Mouse (Mus musculus) spleen, postnatal 10 days (tissue): ENCODE measurements around the gene Kcne1.

Source experiments
- DNase-seq, 2 experiments: peaks; one replicate each; pipeline ENCODE4 v3.0.0; 2021 to 2022; ENCODE audit warnings: low spot score in 2 of 2

Kcne1 gene

DNA sequence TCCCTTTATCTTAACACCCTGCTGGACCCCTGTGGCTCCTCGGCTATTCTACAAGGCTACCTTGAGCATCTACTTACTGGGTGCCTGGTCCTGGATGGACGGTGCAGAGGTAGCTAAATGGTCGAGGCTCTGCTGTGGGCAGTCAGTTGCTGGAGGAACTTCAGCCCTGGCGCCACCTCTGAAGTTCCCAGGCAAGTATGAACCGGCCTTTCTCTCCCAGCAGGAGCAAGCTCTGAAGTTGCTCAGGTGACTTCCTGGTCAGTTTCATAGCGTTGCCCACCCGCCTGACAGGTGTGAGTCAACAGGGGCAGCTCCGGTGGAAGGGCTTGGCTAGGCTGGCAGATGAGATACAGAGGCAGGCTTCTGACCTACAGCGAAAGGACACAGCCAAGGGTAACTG lies at the start of gene Kcne1:
Gene Kcne1 (minus strand): TSS at position 240 of the 400 bp plus-strand sequence.
- DNase-seq: no peak

DNA sequence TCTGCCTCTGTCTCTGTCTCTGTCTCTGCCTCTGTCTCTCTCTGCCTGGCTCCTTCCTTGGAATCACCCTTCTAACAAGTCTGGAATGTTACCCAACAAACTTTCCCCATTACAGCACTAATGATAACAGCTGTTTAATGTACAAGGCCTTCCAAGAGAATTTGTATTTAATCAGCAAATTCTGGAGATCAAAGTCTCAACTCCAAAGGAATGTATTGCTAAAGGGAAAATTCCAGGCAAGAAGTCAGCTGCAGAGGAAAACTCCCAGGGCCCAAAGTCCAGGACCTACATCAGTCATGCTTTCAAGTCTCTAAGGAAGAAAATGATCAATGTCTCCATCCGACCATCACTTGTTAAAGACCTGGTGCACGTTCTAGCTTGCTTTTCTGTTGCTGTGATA lies 48.6 kb upstream of the Kcne1 start:
- no peak for DNase-seq

DNA sequence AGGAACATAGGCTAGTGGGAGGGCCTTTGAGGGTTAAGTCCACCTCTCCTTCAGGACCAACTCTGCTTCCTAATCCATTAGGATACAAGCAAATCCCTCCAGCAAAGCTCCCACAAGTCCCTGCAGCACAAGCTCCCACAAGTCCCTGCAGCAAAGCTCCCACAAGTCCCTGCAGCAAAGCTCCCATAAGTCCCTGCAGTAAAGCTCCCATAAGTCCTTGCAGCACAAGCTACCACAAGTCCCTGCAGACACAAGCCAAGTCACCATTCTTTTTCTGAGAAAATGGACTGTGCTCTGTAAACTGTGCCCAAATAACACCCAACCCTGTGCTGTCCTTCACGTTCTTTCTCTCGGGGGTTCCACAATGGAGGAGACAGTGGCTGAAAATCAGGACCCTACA lies 44.9 kb upstream of the Kcne1 start:
- DNase-seq: no peak

DNA sequence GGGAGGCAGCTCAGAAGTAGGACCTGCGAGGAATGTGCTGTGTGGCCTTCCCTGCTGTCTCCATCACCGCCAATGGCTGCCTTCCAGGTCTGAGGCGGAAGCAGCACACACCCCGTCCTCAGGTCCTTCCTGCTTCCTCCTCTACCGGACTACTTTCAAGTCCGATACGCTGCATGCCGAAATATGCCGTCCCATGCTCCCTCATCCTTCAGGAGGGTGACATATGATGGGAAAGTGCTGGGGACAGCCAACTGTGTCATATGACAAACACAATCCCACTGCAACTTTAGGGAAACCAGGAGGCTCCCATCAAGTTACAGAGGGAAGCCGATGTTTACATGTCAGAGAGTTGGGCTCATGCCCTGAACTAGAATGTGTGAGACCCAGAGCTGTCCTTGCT lies 43.8 kb upstream of the Kcne1 start:
- DNase-seq: no peak

DNA sequence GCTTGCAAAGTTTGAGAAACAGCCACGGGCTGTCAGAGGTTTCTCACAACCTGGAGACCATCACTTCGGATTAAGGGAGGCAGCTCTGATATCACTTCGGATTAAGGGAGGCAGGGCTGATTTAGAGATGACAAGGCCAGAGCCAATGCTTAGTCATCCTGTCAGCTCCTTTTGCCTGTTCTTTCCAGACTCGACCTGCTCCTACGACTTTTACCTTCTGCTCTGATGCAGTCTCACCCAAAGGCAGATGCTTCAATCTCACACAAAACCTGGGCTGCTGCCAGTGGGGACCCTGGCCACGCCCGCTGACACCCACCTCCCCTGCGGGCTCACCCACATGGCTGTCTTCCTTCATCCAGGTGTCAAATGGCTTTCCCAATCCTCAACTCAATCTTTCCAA lies 42.9 kb upstream of the Kcne1 start:
- no peak for DNase-seq

DNA sequence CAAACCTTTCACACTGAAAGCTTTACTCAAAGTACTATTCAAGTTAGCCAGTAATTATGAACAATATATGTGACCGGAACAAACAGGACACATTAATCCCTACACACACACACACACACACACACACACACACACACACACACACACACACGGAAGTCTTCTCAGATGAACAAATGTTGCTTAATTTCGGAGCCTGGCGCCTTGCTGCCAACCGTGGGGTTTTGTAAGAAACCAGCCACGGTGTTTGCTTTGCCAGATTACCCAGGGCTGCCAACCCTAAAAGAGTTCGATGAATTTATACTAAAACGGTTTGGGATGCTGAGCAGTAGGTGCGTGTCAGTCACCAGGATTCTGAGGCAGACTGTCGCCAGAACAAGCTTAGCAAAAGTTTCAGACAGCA lies 41.9 kb upstream of the Kcne1 start:
- DNase-seq: no peak

DNA sequence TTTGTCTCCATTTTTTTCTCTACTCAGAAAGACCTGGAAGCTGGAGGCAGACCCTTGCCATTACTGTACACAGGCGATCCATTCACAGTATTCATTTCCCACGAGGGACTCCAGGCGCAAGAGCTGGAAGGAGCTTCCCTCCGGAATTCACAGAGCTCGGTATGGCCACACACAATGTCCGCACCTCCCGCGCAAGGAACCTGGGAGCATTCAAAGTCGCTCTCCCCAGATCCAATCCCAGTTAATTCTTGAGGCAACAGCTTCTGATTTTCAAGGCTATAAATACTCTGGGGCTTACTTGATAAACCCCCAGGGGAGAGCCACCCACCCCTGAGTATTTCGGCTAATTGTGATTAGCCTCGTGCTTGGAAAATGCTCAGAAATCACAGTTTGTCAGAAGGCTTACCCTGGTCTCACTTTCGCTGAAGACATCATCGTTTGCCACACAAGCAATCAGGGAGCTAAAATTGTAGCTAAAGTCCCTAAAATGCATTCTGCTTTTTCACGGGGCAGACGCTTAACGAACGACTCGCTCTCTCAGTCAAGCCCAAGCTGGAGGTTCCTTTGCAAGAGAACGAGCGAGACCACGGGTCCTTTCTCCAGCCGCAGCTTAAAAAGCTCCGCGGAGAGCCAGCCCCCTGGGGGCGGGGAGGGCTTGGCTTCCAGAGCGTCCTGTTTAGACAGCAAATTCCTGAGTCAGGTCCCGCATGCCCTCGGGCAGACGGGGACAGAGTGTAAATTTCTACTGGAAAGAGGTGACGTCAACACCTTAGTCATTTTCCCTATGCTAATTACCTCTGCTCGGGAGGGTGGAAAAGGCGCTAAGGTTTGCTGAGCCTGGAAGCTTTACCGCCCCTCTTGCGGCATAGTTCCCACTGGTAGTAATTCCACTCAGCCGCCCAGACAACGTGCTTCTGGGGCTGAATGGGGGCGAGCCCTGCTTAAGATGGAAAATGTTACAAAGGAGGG lies 40.5 kb upstream of the Kcne1 start:
- peak in 1 of 2 experiments; percentile 47 for DNase-seq

DNA sequence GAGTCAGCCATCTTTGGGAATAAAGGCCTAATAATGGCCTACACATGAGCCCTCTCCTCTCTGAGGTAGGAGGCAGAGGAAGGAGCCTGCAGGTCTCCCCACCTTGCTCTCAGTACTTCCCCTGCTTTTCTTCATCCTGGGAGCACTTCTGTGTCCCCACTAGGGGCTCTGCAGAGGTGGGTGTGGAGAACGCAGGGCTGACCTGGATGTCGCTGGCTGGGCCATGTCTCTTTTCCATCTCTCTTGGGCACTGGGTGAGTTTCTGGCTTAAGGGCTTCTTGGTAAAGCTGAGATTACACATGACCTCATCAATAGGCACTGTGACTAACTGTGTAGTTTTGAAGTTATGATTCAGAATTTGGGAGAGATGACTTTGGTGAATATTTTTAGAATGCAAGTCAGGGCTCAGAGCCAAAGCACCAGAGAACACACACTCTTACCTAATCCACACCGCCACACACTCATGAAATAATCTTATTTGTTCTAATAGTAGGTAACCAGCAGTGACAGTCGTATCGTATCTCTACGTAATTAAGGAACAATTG lies 39.4 kb upstream of the Kcne1 start:
- DNase-seq: no peak

DNA sequence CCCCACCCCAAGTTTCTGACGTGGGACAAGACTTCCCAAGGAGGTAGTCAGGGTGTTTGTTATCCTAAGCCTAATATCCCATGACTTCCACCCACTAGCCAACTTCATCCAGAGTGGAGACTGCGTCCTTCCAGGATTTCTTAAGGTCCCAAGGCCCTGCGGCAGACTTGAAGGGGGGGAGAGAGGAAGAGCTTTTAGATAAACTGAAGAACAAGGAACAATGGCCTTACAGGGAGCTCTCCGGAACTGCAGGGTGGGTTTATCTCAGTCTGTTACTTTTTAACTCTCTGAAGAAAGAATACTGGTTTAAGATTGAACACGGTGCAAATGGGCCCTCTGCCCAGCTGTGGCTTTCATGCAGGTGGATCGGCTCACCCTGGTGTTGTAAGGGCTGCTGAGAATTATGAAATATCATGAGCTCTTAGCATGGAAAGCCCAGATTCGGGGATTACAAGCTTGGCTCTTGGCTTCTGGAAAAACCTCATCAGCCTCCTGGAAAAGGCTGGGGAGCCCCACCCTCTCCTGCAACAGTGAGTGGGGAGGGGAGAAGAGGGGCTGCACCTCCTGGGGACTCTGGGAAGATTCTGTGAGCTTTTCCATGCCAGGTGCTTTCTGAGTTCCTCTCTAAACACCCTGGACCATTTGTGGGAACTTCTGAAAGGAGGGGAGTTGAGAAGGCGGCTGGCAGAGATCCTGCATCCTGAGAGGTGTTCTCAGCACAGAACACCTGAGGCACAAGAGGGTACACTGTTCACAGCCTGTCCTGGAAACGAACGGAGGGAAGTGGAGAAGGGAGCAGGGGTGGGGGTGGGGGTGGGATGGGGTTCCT lies 38.7 kb upstream of the Kcne1 start:
- no peak for DNase-seq

DNA sequence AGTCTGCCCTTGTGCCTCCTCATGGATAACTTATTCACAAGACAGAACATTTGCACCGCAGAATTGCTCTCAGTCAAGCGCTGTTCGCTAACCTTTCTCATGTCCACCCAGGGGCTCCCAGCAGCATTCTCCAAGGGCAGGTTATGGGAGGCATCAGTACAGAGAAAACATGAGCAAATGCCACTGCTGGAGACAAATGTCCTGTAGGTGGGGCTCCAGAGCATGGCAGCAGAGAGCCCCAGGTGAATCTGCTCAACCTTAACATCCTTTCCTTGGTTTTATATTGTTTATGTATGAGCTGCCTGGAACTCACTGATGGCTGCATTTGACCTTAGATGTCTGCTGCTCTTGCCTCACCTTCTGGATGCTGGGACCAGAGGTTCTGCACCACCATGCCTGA lies 34.5 kb upstream of the Kcne1 start:
- DNase-seq: no peak

DNA sequence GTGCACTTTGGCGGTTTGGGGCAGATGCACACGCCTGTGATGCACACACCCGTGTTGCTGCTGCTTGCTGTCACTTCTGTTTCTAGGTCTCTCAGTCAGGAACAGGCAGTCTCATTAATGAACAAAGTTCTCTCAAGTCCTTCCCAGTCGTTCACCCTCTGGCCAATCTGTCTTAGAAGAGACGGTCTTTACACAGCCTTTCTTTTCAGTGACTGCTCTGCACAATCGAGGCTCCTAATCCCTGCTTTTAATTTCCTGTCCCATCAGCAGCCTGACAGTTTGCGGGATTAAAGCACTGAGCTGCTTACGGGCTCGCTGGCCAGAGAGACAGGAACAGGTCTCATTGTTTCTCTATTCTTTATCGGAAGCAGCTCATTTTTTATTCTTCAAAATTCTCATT lies 28.4 kb upstream of the Kcne1 start:
- DNase-seq: no peak

DNA sequence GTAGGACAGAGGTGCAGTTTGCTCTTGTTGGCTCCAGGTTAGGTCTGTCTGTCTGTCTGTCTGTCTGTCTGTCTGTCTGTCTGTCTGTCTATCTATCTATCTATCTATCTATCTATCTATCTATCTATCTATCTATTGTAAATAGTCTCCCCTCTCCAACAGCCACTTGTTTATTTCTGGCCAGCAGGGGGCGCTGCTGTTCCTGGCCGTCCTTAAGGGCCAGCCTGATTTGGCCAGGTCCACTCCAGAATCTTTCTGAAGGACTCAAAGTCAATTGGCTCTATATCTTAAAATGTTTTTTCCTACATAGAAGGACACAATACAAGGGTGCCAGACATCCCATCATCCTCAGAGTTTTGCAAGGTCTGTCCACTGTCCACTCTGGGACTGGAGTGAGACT lies 25.8 kb upstream of the Kcne1 start:
- DNase-seq: peak; percentile 52 to 81

DNA sequence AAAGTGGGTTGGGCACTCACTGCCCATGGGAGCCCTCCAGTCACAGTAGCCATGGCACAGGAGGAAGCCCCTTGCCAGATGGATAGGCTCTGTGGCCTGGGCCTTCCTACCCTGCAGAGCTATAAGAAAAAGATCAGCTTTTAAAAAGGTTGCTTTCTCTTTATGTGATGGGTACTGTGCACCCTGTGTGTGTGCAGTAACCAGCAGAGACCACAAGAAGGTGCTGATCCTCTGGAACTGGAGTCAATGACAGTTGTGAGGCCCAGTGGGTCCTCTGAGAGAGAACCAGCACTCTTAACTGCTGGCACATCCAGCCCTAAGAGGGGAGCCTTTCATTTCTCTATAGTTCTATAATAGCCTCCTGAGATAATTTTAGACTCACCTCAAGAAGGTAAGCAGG lies 24.1 kb upstream of the Kcne1 start:
- no peak for DNase-seq

DNA sequence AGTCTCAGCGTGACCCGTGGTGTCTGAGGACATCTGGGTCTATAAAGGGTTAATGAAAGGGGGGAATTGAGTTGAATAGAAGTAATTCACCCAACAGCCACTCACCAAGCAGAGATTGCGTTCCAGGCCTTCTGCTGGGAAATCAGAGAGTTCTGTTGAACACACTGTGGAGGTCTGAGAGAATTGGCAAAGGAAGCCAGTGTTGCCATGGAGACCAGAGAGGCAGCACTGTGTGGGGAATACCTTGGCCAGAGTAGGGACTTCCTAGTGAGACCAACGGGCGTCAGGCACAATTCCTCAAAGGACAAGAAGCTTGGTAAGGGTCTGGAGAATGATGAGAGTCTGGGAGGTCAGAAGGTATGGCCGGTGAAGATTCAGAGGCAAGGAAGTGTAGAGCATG lies 23.2 kb upstream of the Kcne1 start:
- DNase-seq: no peak

DNA sequence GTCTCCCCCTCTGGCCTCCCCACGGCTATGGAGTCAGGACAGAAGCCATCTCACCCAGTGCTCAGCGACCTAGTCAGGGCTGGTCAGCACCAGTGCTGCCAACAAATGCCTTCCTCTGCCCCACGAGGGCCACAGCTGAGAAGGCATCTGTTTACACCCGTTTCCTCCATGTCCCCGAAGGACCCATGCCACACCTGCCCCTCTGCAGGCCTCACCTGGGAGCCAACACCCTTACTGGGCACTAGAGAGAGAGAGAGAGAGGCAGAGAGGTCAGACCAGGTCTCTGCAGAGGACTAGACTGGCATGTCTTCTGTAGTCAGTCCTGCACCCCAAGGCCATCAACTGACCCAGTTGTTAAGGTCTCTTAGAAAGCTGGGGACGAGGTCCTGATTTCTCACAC lies 21.8 kb upstream of the Kcne1 start:
- no peak for DNase-seq

DNA sequence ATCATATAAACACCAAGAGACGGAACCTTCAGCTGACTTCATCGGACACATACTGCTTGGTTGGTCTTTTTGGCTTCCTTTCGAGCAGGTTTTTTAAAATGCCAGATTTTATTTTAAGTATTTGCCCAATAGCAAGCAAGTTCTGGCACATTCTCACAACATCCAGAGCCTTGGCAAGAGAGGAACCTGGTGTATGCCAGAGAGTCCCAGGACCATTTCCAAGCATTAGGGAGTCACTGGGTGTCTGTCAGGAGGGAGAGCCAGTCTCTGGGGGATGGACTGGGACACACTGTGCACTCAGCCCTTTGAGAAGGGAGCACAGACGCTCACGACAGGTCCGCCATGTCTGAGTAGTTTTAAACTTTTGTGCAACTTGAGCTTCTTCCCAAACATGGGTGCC lies 17.7 kb upstream of the Kcne1 start:
- no peak for DNase-seq

DNA sequence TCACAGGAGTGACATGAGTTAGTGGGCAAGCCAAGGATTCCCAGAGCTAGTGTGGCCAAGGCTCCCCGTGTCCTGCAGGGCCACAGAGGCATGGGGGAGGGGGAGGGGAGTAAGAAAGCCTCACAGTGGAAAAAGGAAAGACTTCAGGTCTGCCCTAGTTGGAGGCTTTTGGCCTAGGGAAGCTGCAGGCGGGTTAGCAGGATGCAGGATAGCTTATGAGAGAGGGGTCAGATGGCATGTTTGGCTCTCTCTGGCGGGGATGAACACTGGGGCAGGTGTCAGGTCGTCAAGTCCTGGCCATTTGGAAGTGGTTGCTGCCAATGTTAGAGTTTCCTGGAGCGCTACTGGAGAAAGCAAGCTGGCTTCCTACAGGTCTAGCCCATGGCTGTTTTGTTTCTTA lies 12.4 kb upstream of the Kcne1 start:
- no peak for DNase-seq

DNA sequence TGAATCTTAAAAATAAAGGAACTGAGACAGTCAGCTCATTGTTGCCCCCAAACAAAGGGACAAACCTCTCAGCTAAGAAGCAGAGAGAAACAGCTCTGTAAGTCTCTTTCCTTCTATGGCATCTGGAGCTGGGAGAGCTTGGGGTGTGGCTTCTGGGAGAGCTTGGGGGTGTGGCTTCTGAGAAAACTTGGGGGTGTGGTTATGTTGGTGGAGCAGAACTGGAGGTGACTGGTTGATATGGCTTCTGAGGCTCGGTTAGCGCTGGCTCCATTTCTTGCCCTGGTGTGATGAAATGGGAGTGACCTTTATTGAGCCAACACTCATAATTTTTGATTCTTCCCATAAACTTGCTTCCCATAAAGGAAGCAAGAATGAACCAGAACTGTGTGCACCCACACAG lies 10.0 kb upstream of the Kcne1 start:
- no peak for DNase-seq

DNA sequence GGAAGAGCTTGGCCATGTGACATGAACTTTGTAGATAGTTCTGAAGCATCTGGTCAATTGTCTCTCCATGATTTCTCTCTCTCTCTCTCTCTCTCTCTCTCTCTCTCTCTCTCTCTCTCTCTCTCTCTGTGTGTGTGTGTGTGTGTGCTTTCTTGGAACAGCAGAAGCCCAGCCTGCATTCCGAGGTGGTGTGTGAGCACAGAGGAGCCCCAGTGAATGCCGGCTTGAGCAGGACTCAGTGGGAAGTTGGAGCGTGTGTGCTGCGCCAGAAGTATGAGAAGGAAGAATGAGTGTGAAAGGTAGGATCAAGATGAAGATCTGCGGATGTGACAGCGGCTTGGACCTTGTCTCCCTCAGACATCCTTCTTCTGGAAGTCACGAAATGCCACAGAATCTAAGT lies 6.2 kb upstream of the Kcne1 start:
- DNase-seq: no peak

DNA sequence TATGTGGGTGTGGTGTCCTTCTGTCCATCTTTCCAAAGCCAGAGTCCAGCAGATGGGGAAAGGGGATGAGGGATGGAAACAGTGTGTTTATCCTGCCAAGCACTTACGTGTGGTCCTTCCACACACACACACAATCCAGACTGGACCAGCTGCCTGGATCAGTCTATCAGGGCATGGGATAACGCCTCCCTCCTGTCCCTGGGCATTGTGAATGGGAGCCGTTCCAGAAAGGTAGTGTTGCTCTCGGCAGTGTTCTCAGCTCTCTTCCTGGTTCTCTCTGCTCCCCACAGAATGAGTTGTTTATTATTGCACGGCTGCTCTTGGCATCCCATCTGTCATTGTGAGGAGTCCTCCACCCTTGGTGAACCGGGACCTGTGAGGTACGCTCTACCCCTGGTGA lies 1.4 kb upstream of the Kcne1 start:
- no peak for DNase-seq

DNA sequence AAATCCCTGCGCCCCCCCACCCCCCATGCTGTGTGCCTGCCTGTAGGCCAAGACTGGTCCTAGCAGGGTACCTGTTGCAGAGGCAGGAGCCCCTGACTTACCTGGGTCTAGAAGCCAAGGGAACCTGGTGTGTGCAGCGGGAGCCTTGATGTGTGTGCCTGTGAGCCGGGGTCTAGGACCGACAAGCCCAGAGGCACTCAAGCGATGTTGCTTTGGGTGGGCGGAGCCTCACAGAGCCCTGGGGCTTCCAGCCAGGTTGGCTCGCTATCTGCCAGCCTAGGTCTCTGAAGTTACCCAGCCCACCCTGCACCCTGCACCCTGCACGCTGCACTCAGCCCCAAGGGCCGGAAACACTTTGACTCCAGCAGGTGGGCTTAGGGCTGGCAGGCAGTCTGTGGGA lies 534 bp downstream of the Kcne1 start:
- DNase-seq: no peak

DNA sequence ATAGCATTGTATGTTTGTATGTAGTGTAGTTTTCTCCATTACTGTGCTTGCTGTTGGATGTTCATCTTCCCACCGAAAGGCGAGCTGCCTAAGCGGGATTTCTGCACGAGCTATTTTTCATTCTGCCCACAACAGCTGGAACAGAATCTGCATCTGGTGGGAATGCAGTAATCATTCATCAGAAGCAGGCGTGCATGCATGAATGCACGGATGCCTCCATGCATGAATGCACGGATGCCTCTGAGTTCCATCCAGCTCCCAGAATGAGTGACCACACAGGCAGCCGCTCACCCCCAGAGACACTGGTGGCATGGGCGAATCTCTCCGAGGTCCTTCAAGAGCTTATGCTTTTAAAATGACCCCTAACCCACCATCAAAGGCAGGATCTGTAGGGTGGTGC lies 1.7 kb downstream of the Kcne1 start:
- DNase-seq: no peak

DNA sequence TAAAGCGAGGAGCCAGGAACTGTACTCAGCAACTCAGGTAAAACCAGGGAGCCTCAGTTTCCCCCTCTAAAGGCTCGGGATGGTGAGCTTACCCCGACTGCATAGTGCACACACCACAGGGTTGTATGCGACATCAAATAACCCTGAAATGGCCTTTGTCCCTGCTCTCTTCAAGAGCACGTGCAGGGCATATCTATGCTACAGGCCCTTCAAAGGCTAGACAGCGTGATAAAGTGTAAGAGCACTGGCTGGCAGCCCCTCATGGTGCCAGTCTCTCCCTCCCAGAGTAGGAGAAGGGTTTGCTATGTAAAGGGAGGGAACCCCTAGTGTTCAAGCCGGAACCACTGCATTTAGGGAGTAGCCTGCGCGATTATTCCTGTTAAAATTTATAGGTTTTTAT lies 2.2 kb downstream of the Kcne1 start:
- DNase-seq: no peak
